Mouse (Mus musculus): ENCODE measurements around the gene Nosip. TPM values are rescaled to one million over a fixed set of nuclear protein-coding genes. Genes with fewer than 3 reads are reported as not detected.
A peak's percentile ranks its signal among the peaks of the same experiment; 100 is the strongest.

Nosip gene
- polyA plus RNA-seq (2015; fragmentation: Nextera tagmentation; extraction: Ambion mirVana), result 71.5 and 79.5 TPM in 2 replicates

GRCm38 (mm10) chr7:45062239-45062835 is at the start of gene Nosip, which contains the start of gene Prrg2:
Nosip (plus strand) TSS chr7:45062429.
Prrg2 (minus strand) TSS chr7:45062677.
- Histone ChIP-seq H3K4me2 (peak within 1 kb of the TSS; percentile 75), H3K27ac (peak within 1 kb of the TSS; percentile 99), H3K9me3 (replicated peaks) (no peaks in the 10 kb centered on the region), H3K9ac (peak within 1 kb of the TSS; percentile 64), H3K36me3 (peaks cover 10% of the 10 kb centered on the region; the same call in 1 of the 2 replicates), H3K4me3 (replicated peaks) (peak within 1 kb of the TSS; percentile 90), H3K4me1 (peaks cover 34% of the 10 kb centered on the region), H3K27me3 (no peaks in the 10 kb centered on the region)
- under 1% methylated on average over 31 of the region's 31 CpGs for WGBS
- peak; percentile 86 for ATAC-seq (replicated peaks; ENCODE audit: low FRiP score)

DNA sequence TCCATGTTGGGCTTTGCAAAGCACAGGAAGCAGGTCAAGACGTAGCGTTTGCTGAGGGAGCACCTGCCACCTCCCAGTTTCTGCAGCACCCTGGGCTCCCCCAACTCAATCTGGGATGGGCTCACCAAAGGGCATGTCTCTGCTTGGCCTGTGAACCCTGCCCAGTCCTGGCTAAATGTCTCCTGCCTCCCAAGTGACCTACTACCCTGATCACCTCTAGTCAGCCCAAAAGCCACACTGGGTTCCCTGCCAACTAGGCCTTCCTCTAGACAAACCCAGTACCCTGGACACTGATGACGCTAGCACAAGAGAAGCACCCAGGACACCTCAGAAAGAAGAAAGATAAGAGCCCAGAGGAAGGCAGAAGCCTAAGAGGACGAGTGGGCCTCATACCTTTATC is 49.4 kb upstream of the Nosip start:
- no peak overlapping the region for H3K27ac ChIP-seq
- H3K36me3 ChIP-seq, result peaks cover 62% of the 10 kb centered on the region
- H3K9ac ChIP-seq, result no peak overlapping the region
- H3K4me1 ChIP-seq, result peaks cover 20% of the 10 kb centered on the region
- no peaks in the 10 kb centered on the region for H3K9me3 ChIP-seq (replicated peaks)
- H3K4me3 ChIP-seq (replicated peaks), result no peak overlapping the region
- no peaks in the 10 kb centered on the region for H3K27me3 ChIP-seq
- ATAC-seq (replicated peaks; ENCODE audit: low FRiP score), result no peak
- no peak overlapping the region for H3K4me2 ChIP-seq
- WGBS, result 89% methylated on average over 4 of the region's 4 CpGs

GRCm38 (mm10) chr7:45013366-45014095 is 48.7 kb upstream of the Nosip start:
- Histone ChIP-seq H3K9ac (no peak overlapping the region), H3K27ac (no peak overlapping the region), H3K4me1 (peaks cover 27% of the 10 kb centered on the region), H3K4me3 (replicated peaks) (no peak overlapping the region), H3K4me2 (no peak overlapping the region), H3K27me3 (no peaks in the 10 kb centered on the region), H3K36me3 (peaks cover 55% of the 10 kb centered on the region), H3K9me3 (replicated peaks) (no peaks in the 10 kb centered on the region)
- 93% methylated on average over 16 of the region's 16 CpGs for WGBS
- no peak for ATAC-seq (replicated peaks; ENCODE audit: low FRiP score)

DNA sequence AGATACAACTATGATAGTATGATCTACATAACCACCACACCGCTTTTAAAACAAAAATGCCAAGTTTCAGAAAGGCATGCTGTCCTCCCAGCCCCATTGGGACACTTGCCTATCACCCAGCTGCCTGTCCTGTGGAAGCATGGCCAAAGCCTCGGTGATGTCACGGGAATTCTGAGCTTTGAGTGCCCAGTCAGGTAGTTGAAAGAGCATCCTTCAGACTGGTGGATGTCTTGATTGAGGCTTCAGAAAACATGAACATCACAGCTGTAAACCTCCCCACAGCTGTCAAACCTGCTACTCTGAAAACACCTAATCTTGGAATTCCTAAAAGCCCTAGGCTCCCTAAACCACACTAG is 48.2 kb upstream of the Nosip start:
- no peaks in the 10 kb centered on the region for H3K9me3 ChIP-seq (replicated peaks)
- no peak for ATAC-seq (replicated peaks; ENCODE audit: low FRiP score)
- H3K9ac ChIP-seq, result no peak overlapping the region
- no peak overlapping the region for H3K27ac ChIP-seq
- H3K4me1 ChIP-seq, result peaks cover 32% of the 10 kb centered on the region
- 99% methylated on average over 3 of the region's 3 CpGs for WGBS
- peaks cover 49% of the 10 kb centered on the region for H3K36me3 ChIP-seq
- H3K4me2 ChIP-seq, result 0 out of 2 replicates have a peak overlapping the region, but pooled peaks have one; percentile 91
- no peaks in the 10 kb centered on the region for H3K27me3 ChIP-seq
- no peak overlapping the region; the same call in 1 of the 2 replicates for H3K4me3 ChIP-seq (replicated peaks)

DNA sequence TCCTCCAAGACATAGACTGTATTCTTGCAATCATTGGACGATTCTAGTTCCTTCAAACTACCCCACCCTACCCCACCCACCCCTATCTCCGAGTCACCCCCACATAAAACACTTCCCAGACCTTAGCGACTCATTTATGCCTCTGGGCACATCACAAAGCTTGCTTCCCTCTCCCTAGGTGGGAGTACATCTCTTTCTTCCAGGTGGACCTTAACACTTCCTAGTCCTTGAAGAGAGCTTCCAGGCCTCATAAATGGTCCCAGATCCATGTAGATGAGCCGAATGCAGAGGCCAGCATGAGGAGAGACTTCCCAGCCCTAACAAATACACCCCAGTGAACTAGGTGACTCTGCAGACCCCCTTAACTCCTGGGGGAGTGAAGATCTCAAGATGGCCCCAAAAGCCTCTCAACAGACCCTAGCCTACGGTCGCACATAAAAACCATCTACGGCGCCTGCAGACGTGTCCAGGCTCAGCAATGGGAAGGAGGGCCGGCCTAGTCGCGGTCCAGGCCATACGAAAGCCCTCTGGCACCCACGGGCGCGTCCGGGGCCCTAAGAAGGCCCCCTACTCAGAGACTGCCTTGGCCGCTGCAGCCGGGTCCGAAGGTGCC is 46.8 kb upstream of the Nosip start:
- Histone ChIP-seq H3K4me3 (replicated peaks) (peak overlapping the region; percentile 95), H3K27me3 (0 out of 2 replicates have a peak, but pooled peaks cover 4% of the 10 kb centered on the region), H3K4me2 (peak overlapping the region; percentile 91), H3K36me3 (peaks cover 35% of the 10 kb centered on the region), H3K9ac (peak overlapping the region; percentile 99), H3K27ac (peak overlapping the region; percentile 98), H3K9me3 (replicated peaks) (no peaks in the 10 kb centered on the region), H3K4me1 (peaks cover 41% of the 10 kb centered on the region)
- WGBS, result under 1% methylated on average over 20 of the region's 20 CpGs
- no peak for ATAC-seq (replicated peaks; ENCODE audit: low FRiP score)

DNA sequence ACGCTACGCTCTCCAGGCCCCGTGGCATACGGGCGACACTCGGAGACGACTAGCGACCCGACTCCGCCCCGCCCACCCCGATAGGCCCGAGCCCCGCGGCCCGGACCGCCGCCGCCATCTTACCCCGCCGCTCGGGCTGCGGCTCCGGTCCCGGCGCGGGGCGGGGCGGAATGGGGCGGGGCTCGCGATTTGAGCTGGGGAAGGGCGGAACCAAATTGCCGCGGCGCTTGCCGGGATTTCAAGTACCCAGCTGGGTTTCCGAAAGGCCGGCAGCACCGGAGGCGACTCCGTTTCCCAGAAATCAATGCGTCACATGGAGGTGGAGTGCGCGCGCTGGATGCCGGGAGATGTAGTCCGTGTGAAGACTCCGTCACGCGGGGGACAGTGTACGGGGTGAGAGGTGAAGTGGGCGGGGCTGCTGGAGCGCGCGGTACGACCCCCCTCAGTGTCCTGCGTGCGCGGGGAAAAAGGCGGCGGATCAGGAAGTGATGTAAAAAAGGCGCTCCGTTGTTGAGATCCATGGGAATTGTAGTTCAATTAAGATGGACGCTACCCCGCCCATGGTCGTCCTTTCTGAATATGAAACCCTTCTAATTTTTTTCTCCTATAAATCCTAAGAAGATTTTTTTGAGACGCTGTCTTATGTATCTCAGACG is 46.1 kb upstream of the Nosip start, which contains the start of gene Scaf1:
Gene Scaf1, minus strand, starts transcription at position 407 of the 656 bp plus-strand sequence.
- WGBS, result under 1% methylated on average over 67 of the region's 69 CpGs
- H3K4me3 ChIP-seq (replicated peaks), result peak within 1 kb of the TSS; percentile 95
- H3K4me1 ChIP-seq, result peaks cover 41% of the 10 kb centered on the region
- peak within 1 kb of the TSS; percentile 98 for H3K27ac ChIP-seq
- H3K27me3 ChIP-seq, result 0 out of 2 replicates have a peak, but pooled peaks cover 4% of the 10 kb centered on the region
- H3K4me2 ChIP-seq, result peak within 1 kb of the TSS; percentile 91
- H3K36me3 ChIP-seq, result peaks cover 30% of the 10 kb centered on the region
- H3K9ac ChIP-seq, result peak within 1 kb of the TSS; percentile 99
- no peaks in the 10 kb centered on the region for H3K9me3 ChIP-seq (replicated peaks)
- peak; percentile 87 for ATAC-seq (replicated peaks; ENCODE audit: low FRiP score)

- H3K36me3 ChIP-seq, result peaks cover 23% of the 10 kb centered on the region
- H3K27ac ChIP-seq, result peak overlapping the region; percentile 98
- peak overlapping the region; percentile 50 for H3K9ac ChIP-seq
- H3K4me2 ChIP-seq, result peak overlapping the region; percentile 91
- WGBS, result 4% methylated on average over 4 of the region's 4 CpGs
- ATAC-seq (replicated peaks; ENCODE audit: low FRiP score), result no peak
- H3K9me3 ChIP-seq (replicated peaks), result no peaks in the 10 kb centered on the region
- 0 out of 2 replicates have a peak, but pooled peaks cover 4% of the 10 kb centered on the region for H3K27me3 ChIP-seq
- peak overlapping the region; percentile 95 for H3K4me3 ChIP-seq (replicated peaks)
- peaks cover 41% of the 10 kb centered on the region for H3K4me1 ChIP-seq
Measured at GRCm38 (mm10) chr7:45016761-45017160, 45.5 kb upstream of the Nosip start.

GRCm38 (mm10) chr7:45017242-45018061 is 44.8 kb upstream of the Nosip start, which contains the start of gene Rras:
Rras (plus strand) TSS chr7:45017961.
- peak within 1 kb of the TSS; percentile 91 for H3K4me2 ChIP-seq

DNA sequence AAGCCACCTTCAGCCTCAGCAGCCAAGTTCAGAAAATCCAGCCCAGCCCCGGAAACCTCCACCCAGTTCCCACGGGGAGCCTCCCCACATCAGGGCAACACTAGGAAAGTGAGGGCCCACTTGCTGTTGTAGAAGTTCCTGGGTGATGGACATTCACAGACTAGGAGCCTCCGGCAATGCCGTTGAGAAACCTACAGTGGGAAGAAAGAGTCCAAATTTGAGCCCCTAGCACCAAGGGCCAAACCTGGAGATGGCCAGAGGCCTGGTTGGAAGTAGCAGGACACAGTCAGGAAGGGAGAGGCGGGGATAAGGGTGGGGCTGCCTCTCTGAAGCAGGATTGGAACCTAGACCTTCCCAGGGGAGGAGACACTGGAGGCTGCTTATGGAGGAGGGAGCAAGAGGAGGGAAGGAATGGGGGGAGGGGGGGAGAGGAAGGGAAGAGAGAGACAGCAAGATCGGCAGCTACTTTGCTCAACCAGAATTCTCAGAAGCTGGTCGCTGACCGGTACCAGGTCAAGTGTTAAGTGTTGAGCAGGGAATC is 43.1 kb upstream of the Nosip start:
- Histone ChIP-seq H3K4me3 (replicated peaks) (peak overlapping the region; percentile 95), H3K36me3 (no peaks in the 10 kb centered on the region; the same call in 1 of the 2 replicates), H3K9ac (peak overlapping the region; percentile 65), H3K27me3 (0 out of 2 replicates have a peak, but pooled peaks cover 4% of the 10 kb centered on the region), H3K27ac (peak overlapping the region; percentile 98), H3K4me2 (peak overlapping the region; percentile 91), H3K9me3 (replicated peaks) (no peaks in the 10 kb centered on the region), H3K4me1 (peaks cover 35% of the 10 kb centered on the region)
- ATAC-seq (replicated peaks; ENCODE audit: low FRiP score), result no peak
- 25% methylated on average over 8 of the region's 8 CpGs for WGBS

More at GRCm38 (mm10) chr7:45017242-45018061, 44.8 kb upstream of the Nosip start, which contains the start of gene Rras:
- WGBS, result under 1% methylated on average over 36 of the region's 36 CpGs
- Histone ChIP-seq H3K4me3 (replicated peaks) (peak within 1 kb of the TSS; percentile 95), H3K9ac (peak within 1 kb of the TSS; percentile 65), H3K9me3 (replicated peaks) (no peaks in the 10 kb centered on the region), H3K4me1 (peaks cover 41% of the 10 kb centered on the region), H3K27me3 (0 out of 2 replicates have a peak, but pooled peaks cover 4% of the 10 kb centered on the region), H3K27ac (peak within 1 kb of the TSS; percentile 98), H3K36me3 (peaks cover 16% of the 10 kb centered on the region)
- peak; percentile 93 for ATAC-seq (replicated peaks; ENCODE audit: low FRiP score)

DNA sequence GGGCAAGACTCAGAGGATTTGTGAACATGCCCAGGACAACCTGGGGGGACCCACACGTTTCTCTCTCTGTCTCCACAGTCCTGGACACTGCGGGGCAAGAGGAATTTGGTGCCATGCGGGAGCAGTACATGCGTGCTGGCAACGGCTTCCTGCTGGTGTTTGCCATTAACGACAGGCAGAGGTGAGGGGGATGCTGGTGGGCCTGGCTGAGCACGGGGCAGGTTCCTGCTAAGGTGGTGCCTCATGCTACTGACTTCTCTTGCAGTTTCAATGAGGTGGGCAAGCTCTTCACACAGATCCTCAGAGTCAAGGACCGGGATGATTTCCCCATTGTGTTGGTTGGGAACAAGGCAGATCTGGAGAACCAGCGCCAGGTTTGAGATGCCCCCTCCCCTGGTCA is 42.0 kb upstream of the Nosip start:
- WGBS, result 73% methylated on average over 9 of the region's 9 CpGs
- ATAC-seq (replicated peaks; ENCODE audit: low FRiP score), result no peak
- no peak overlapping the region for H3K9ac ChIP-seq
- no peaks in the 10 kb centered on the region for H3K36me3 ChIP-seq
- H3K4me3 ChIP-seq (replicated peaks), result no peak overlapping the region
- H3K27me3 ChIP-seq, result 0 out of 2 replicates have a peak, but pooled peaks cover 4% of the 10 kb centered on the region
- no peak overlapping the region for H3K4me2 ChIP-seq
- H3K4me1 ChIP-seq, result peaks cover 25% of the 10 kb centered on the region
- H3K27ac ChIP-seq, result no peak overlapping the region
- no peaks in the 10 kb centered on the region for H3K9me3 ChIP-seq (replicated peaks)
